Mouse (Mus musculus) myocyte (in vitro differentiated cells): ENCODE measurements around the gene Dvl3. TPM values are rescaled to one million over a fixed set of nuclear protein-coding genes. Genes with fewer than 3 reads are reported as not detected.

ENCODE experiments used
- H3K27me3 ChIP-seq: one replicate; pipeline ENCODE4 v1.6.1; 2011; ENCODE audit not compliant: control insufficient read depth, insufficient read depth, insufficient read length
- H3K36me3 ChIP-seq: one replicate; pipeline ENCODE4 v1.6.1; 2011; ENCODE audit not compliant: control insufficient read depth, insufficient read depth
- H3K4me2 ChIP-seq: one replicate; pipeline ENCODE4 v1.6.1; 2011; ENCODE audit warnings: low read depth, control low read depth
- H3K4me3 ChIP-seq: one replicate; pipeline ENCODE4 v1.5.1; 2011; ENCODE audit warnings: mild to moderate bottlenecking, control low read depth, moderate library complexity
- H3K79me2 ChIP-seq: one replicate; pipeline ENCODE4 v1.6.1; 2011; ENCODE audit not compliant: control insufficient read depth, insufficient read depth
- H3ac ChIP-seq: one replicate; pipeline ENCODE4 v1.6.1; 2011; ENCODE audit not compliant: control insufficient read depth, insufficient read length
- CEBPB ChIP-seq: IDR thresholded peaks from 2 replicates; pipeline ENCODE4 v1.6.1; 2011; ENCODE audit warnings: mild to moderate bottlenecking, moderate library complexity; ENCODE audit not compliant: poor library complexity, insufficient read depth, severe bottlenecking
- E2F4 ChIP-seq: IDR thresholded peaks from one replicate; pipeline ENCODE4 v1.6.1; 2011; ENCODE audit warnings: mild to moderate bottlenecking, control low read depth, moderate library complexity; ENCODE audit not compliant: insufficient read depth
- MAX ChIP-seq: IDR thresholded peaks from one replicate; pipeline ENCODE4 v1.6.1; 2011; ENCODE audit warnings: low read depth, mild to moderate bottlenecking, control low read depth
- MYOD1 ChIP-seq, 3 experiments: IDR thresholded peaks; one replicate each; pipeline ENCODE4 v1.6.1; 2011; ENCODE audit warnings: control low read depth in 2 of 3, low read depth in 2 of 3, mild to moderate bottlenecking in 2 of 3, moderate library complexity in 1 of 3; ENCODE audit not compliant: insufficient read length in 2 of 3, control insufficient read depth in 1 of 3
- MYOG ChIP-seq, 3 experiments: IDR thresholded peaks; one replicate each; pipeline ENCODE4 v1.6.1; 2011; ENCODE audit warnings: control low read depth in 2 of 3, low read depth in 2 of 3, mild to moderate bottlenecking in 2 of 3; ENCODE audit not compliant: insufficient read length in 2 of 3, control insufficient read depth in 1 of 3, insufficient read depth in 1 of 3
- POLR2A ChIP-seq: IDR thresholded peaks from one replicate; pipeline ENCODE4 v1.6.1; 2011; ENCODE audit warnings: low read depth, mild to moderate bottlenecking, control low read depth, moderate library complexity; ENCODE audit not compliant: insufficient read length
- POLR2AphosphoS2 ChIP-seq: IDR thresholded peaks from one replicate; pipeline ENCODE4 v1.6.1; 2011; ENCODE audit warnings: low read depth, control low read depth; ENCODE audit not compliant: insufficient read length
- REST ChIP-seq: IDR thresholded peaks from one replicate; pipeline ENCODE4 v1.6.1; 2011; ENCODE audit warnings: mild to moderate bottlenecking, control low read depth, moderate library complexity; ENCODE audit not compliant: insufficient read depth, insufficient read length
- SRF ChIP-seq: IDR thresholded peaks from one replicate; pipeline ENCODE4 v1.6.1; 2011; ENCODE audit warnings: low read depth; ENCODE audit not compliant: control insufficient read depth, insufficient read length
- TCF12 ChIP-seq: IDR thresholded peaks from one replicate; pipeline ENCODE4 v1.6.1; 2011; ENCODE audit warnings: mild to moderate bottlenecking, control low read depth; ENCODE audit not compliant: poor library complexity, insufficient read depth, severe bottlenecking
- TCF3 ChIP-seq: IDR thresholded peaks from one replicate; pipeline ENCODE4 v1.6.1; 2011; ENCODE audit warnings: low read depth, control low read depth; ENCODE audit not compliant: insufficient read length
- USF1 ChIP-seq: IDR thresholded peaks from one replicate; pipeline ENCODE4 v1.6.1; 2011; ENCODE audit warnings: low read depth, mild to moderate bottlenecking, control low read depth, moderate library complexity
- polyA plus RNA-seq: library from polyadenylated mRNA; unstranded; fragments of >200 nt; fragmentation: generic; extraction: Trizol; gene quantifications from one replicate; pipeline ENCODE4 v1.2.1, GENCODE M21; 2012; ENCODE audit warnings: missing spikeins

The Dvl3 gene
- polyA plus RNA-seq, 1 experiment, result 32.9 TPM

DNA sequence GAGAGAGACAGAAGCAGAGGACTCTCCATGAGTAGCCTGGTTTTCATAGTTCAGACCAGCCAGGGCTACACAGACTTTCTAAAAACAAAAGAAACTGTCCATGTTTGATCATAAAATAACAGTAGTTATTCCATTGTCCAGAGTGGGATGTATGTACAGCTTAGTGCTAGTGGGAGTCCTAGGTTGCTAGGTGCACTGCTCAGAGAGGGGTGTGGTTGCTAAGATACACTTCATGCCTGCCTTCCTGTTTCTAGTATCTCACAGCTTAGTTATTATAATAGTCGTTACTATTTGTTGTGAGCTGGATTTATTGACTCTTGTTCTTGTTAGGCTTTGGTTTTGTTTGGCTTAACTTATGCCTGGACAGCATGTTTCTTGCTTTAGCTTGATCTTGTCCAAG, 48.3 kb downstream of the Dvl3 start:
- no peak overlapping the region for H3ac ChIP-seq
- no peak overlapping the region for H3K4me2 ChIP-seq
- H3K4me3 ChIP-seq, result no peak overlapping the region
- H3K36me3 ChIP-seq, result peaks cover 6% of the 10 kb centered on the region
- H3K79me2 ChIP-seq, result no peaks in the 10 kb centered on the region
- H3K27me3 ChIP-seq, result peaks cover 5% of the 10 kb centered on the region
- TF ChIP-seq TCF12 (no peak), TCF3 (no peak), MYOD1 (IDR thresholded peaks at IDR 0.05; ENCODE audit: control insufficient read depth in 1 of 3, insufficient read length in 2 of 3, low read depth in 2 of 3) (no peak), MYOG (IDR thresholded peaks at IDR 0.05; ENCODE audit: control insufficient read depth in 1 of 3, insufficient read depth in 1 of 3, insufficient read length in 2 of 3, low read depth in 2 of 3) (no peak), USF1 (no peak), REST (no peak), SRF (no peak), POLR2A (no peak), MAX (no peak), POLR2AphosphoS2 (no peak), CEBPB (no peak), E2F4 (no peak)

Other genes starting within 250 kb of the Dvl3 start
- 151 TPM for gene Parl, start 214.6 kb upstream of the Dvl3 start, polyA plus RNA-seq
- 0.50 TPM for gene Cyp2ab1, start 191.6 kb upstream of the Dvl3 start, polyA plus RNA-seq
- 23.1 TPM for gene Abcc5, start 90.6 kb upstream of the Dvl3 start, polyA plus RNA-seq
- 94.7 TPM for gene Eif2b5, start 18.2 kb upstream of the Dvl3 start, polyA plus RNA-seq
- gene Ap2m1, start 18.5 kb downstream of the Dvl3 start, polyA plus RNA-seq, result 446 TPM
- 50.2 TPM for gene Abcf3, start 31.6 kb downstream of the Dvl3 start, polyA plus RNA-seq
- gene Vwa5b2, start 72.5 kb downstream of the Dvl3 start, polyA plus RNA-seq, result 0.04 TPM
- gene Eef1akmt4, start 94.6 kb downstream of the Dvl3 start, polyA plus RNA-seq, result 19.1 TPM
- gene Gm49333, start 94.6 kb downstream of the Dvl3 start, polyA plus RNA-seq, result 0.04 TPM
- gene Alg3, start 94.8 kb downstream of the Dvl3 start, polyA plus RNA-seq, result 36.8 TPM
- 9.4 TPM for gene Camk2n2, start 104.3 kb downstream of the Dvl3 start, polyA plus RNA-seq
- 2.6 TPM for gene Ece2, start 112.8 kb downstream of the Dvl3 start, polyA plus RNA-seq
- 285 TPM for gene Psmd2, start 134.7 kb downstream of the Dvl3 start, polyA plus RNA-seq
- gene Eif4g1, start 151.3 kb downstream of the Dvl3 start, polyA plus RNA-seq, result 232 TPM
- 0.62 TPM for gene Fam131a, start 176.3 kb downstream of the Dvl3 start, polyA plus RNA-seq
- gene Polr2h, start 200.7 kb downstream of the Dvl3 start, polyA plus RNA-seq, result 60.5 TPM
- 4.4 TPM for gene Clcn2, start 200.8 kb downstream of the Dvl3 start, polyA plus RNA-seq
- 14.0 TPM for gene Chrd, start 216.1 kb downstream of the Dvl3 start, polyA plus RNA-seq
- 1.4 TPM for gene Thpo, start 217.5 kb downstream of the Dvl3 start, polyA plus RNA-seq